Mouse (Mus musculus) NIH3T3 (cell line): ENCODE measurements around the gene Ptbp1.

Experiments used
- DNase-seq: peaks from one replicate; pipeline ENCODE4 v3.0.0-alpha.2; 2012; ENCODE audit warnings: low read depth

The Ptbp1 gene

GRCm38 (mm10) chr10:79853860-79854795, at the start of gene Ptbp1:
Gene Ptbp1 (plus strand): TSS chr10:79854427.
- DNase-seq = peak; percentile 100

GRCm38 (mm10) chr10:79805636-79806035, 48.6 kb upstream of the Ptbp1 start:
- no peak for DNase-seq

GRCm38 (mm10) chr10:79806331-79806730, 47.9 kb upstream of the Ptbp1 start:
- no peak for DNase-seq

- peak; percentile 35 for DNase-seq
These were observed 47.3 kb upstream of the Ptbp1 start for GRCm38 (mm10) chr10:79806972-79807371.

GRCm38 (mm10) chr10:79807826-79808225, 46.4 kb upstream of the Ptbp1 start:
- no peak for DNase-seq

GRCm38 (mm10) chr10:79808728-79809127, 45.5 kb upstream of the Ptbp1 start:
- DNase-seq = no peak

GRCm38 (mm10) chr10:79811736-79812637, 42.2 kb upstream of the Ptbp1 start:
- DNase-seq = peak; percentile 91

GRCm38 (mm10) chr10:79814271-79814842, 39.9 kb upstream of the Ptbp1 start:
- DNase-seq = no peak

- DNase-seq = no peak
These were observed 38.3 kb upstream of the Ptbp1 start for GRCm38 (mm10) chr10:79815671-79816494.

- peak; percentile 34 for DNase-seq
These were observed 37.1 kb upstream of the Ptbp1 start for GRCm38 (mm10) chr10:79817111-79817510.

- DNase-seq = no peak
These were observed 36.0 kb upstream of the Ptbp1 start for GRCm38 (mm10) chr10:79818225-79818624.

- DNase-seq = no peak
These were observed 34.6 kb upstream of the Ptbp1 start for GRCm38 (mm10) chr10:79819606-79820005.

GRCm38 (mm10) chr10:79820277-79820676, 34.0 kb upstream of the Ptbp1 start:
- no peak for DNase-seq

GRCm38 (mm10) chr10:79820782-79821181, 33.4 kb upstream of the Ptbp1 start, which contains the start of gene Misp:
Gene Misp (plus strand): TSS chr10:79820989.
- no peak for DNase-seq

- DNase-seq = no peak
These were observed 32.5 kb upstream of the Ptbp1 start for GRCm38 (mm10) chr10:79821731-79822130.

GRCm38 (mm10) chr10:79822372-79822771, 31.9 kb upstream of the Ptbp1 start:
- DNase-seq = no peak

- no peak for DNase-seq
These were observed 31.2 kb upstream of the Ptbp1 start for GRCm38 (mm10) chr10:79823011-79823410.

GRCm38 (mm10) chr10:79824413-79824812, 29.8 kb upstream of the Ptbp1 start:
- peak; percentile 78 for DNase-seq

- peak; percentile 80 for DNase-seq
These were observed 22.6 kb upstream of the Ptbp1 start for GRCm38 (mm10) chr10:79831583-79831982.

- no peak for DNase-seq
These were observed 22.0 kb upstream of the Ptbp1 start for GRCm38 (mm10) chr10:79832026-79832785.

- DNase-seq = no peak
These were observed 21.4 kb upstream of the Ptbp1 start for GRCm38 (mm10) chr10:79832786-79833181.
